In the genomic region with DNA sequence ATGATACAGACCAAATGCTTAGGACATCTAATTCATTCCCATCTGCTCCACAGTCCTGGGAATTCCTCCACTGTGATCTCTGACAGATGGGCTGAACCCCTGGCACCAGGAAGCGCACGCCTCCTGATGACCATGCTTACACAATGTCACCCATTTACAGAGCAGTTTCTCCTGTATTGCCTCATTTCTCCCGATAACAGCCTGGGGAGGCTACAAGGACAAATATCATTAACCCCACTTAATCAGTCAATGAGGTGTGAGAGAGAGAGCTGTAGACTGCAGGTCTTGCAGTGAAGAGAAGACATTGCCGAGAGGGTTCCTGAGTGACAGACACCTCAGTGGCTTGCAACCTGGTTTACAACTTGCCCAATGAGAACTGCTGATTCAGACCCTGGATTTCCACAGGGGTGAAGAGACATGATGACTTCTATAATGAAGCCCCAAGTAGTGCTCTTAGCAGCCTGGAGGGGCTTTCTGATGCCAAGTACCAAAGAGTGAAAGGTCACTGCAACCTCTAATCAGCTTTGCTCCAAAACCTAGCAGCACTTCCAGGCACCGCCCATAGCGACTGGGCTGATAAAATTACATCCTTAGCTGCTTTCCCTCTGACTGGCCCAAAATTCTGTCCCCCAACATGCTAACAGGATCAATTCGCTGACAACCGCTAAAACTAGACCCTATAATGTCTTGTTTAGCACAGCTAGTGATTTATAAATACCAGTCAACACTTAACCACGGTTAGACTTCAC, we compare ENCODE assay signal across 27 mouse cellular contexts. TPM values are rescaled to one million over a fixed set of nuclear protein-coding genes. Genes with fewer than 3 reads are reported as not detected.
DNase-seq lines count a peak whose midpoint lies in the region; ATAC-seq and TF ChIP-seq lines count a peak whose summit lies in the region.
"Had no signal": no experiment of that assay in that cellular context is flagged by ENCODE, and none has a peak within 500 bp of the region (broad histone marks: within the 10 kb centered on the region; RNA-seq: fewer than 3 reads in every experiment).

No protein-coding gene starts in this region.

- no peak for ATAC-seq in liver, embryonic 15.5 days (ENCODE audit: insufficient read depth)
- ATAC-seq: activated CD4-positive, CD25-positive, alpha-beta regulatory T cell, adult 4 months; hindbrain, embryonic 16.5 days had no signal

- H3K9me3 ChIP-seq in MEL (replicated peaks; ENCODE audit: insufficient read depth, low read length), result no peaks in the 10 kb centered on the region
- no peaks in the 10 kb centered on the region for H3K9me3 ChIP-seq in liver, embryonic 15.5 days (replicated peaks)
- no peaks in the 10 kb centered on the region for H3K9me3 ChIP-seq in hindbrain, embryonic 10.5 days
- H3K9me3 ChIP-seq: forebrain, embryonic 12.5 days; kidney, embryonic 15.5 days; stomach, embryonic 15.5 days had no signal

- H3K4me2 ChIP-seq in liver, embryonic 15.5 days, result peak overlapping the region; percentile 91
- H3K4me2 ChIP-seq: embryonic facial prominence, embryonic 13.5 days; forebrain, embryonic 12.5 days; heart, embryonic 13.5 days; kidney, embryonic 15.5 days; limb, embryonic 12.5 days; stomach, embryonic 15.5 days had no signal

- 61% methylated on average over 9 of the region's 9 CpGs for WGBS in bone marrow, adult 2 months
- WGBS in liver, embryonic 15.5 days (ENCODE audit: insufficient replicate concordance), result 39% methylated on average over 9 of the region's 9 CpGs
- 86% methylated on average over 9 of the region's 9 CpGs for WGBS in hindbrain, embryonic 10.5 days

- peak overlapping the region; percentile 86 for H3K27ac ChIP-seq in MEL (ENCODE audit: control insufficient read depth, low read depth, low read length)
- H3K27ac ChIP-seq in bone marrow, adult 2 months (ENCODE audit: control insufficient read depth, insufficient read depth, low read depth, low read length, poor library complexity), result peak overlapping the region; percentile 51
- H3K27ac ChIP-seq in liver, embryonic 15.5 days (replicated peaks), result peak overlapping the region; percentile 98
- no peak overlapping the region for H3K27ac ChIP-seq in hindbrain, embryonic 10.5 days
- H3K27ac ChIP-seq: embryonic facial prominence, embryonic 13.5 days; forebrain, embryonic 12.5 days; heart, embryonic 13.5 days; kidney, embryonic 15.5 days; layer of hippocampus, adult 2 months; left cerebral cortex, adult 2 months; limb, embryonic 12.5 days; stomach, embryonic 15.5 days had no signal

- no peak for TF ChIP-seq POLR2A in MEL (IDR thresholded peaks at IDR 0.05; ENCODE audit: control insufficient read depth in 1 of 2, insufficient read depth in 1 of 2, low read depth in 1 of 2, low read length in 2 of 2, poor library complexity in 1 of 2)
- TF ChIP-seq POLR2A in bone marrow, adult 2 months (IDR thresholded peaks at IDR 0.05; ENCODE audit: borderline replicate concordance, control insufficient read depth, low read depth, low read length), result no peak

- peak; percentile 37 for DNase-seq in MEL (ENCODE audit: low read depth, low spot score)
- peak; percentile 84 for DNase-seq in liver
- DNase-seq in adrenal gland, adult (ENCODE audit: inconsistent age in 2 of 2, low spot score in 1 of 2), result no peak
- no peak for DNase-seq in kidney, postnatal 10 days
- DNase-seq in hindbrain, embryonic 10.5 days (ENCODE audit: low spot score), result no peak
- DNase-seq: adrenal gland, postnatal 10 days; B cell, adult 2 months; cerebellum, adult 11-12 months; cerebellum, postnatal 10 days; gastrocnemius, postnatal 14 days; heart, postnatal 10 days; kidney, postnatal 36 days; lung, postnatal 10 days; midbrain, embryonic 14.5 days; thymus, postnatal 14 days had no signal

- no peak for TF ChIP-seq RAD21 in MEL (IDR thresholded peaks at IDR 0.05; ENCODE audit: low read depth, low read length)

- H3K27me3 ChIP-seq in MEL (ENCODE audit: control insufficient read depth in 1 of 2, insufficient read depth in 2 of 2, low read length in 2 of 2), result no peaks in the 10 kb centered on the region
- H3K27me3 ChIP-seq in liver, embryonic 15.5 days, result no peaks in the 10 kb centered on the region
- no peaks in the 10 kb centered on the region; the same call in 1 of the 2 replicates for H3K27me3 ChIP-seq in hindbrain, embryonic 10.5 days (ENCODE audit: insufficient read depth, poor library complexity, severe bottlenecking)
- H3K27me3 ChIP-seq: embryonic facial prominence, embryonic 13.5 days; forebrain, embryonic 12.5 days; heart, embryonic 13.5 days; kidney, embryonic 15.5 days; limb, embryonic 12.5 days; stomach, embryonic 15.5 days had no signal

- peak overlapping the region; percentile 33 for H3K9ac ChIP-seq in MEL (ENCODE audit: control insufficient read depth, low read depth, low read length, poor library complexity, severe bottlenecking)
- H3K9ac ChIP-seq in liver, embryonic 15.5 days, result peak overlapping the region; percentile 5; the same call in 1 of the 2 replicates
- H3K9ac ChIP-seq: embryonic facial prominence, embryonic 13.5 days; forebrain, embryonic 12.5 days; heart, embryonic 13.5 days; kidney, embryonic 15.5 days; limb, embryonic 12.5 days; stomach, embryonic 15.5 days had no signal

- H3K79me2 ChIP-seq in MEL (ENCODE audit: control insufficient read depth, insufficient read depth, low read length, poor library complexity), result peaks cover 24% of the 10 kb centered on the region

- H3K36me3 ChIP-seq in MEL (ENCODE audit: control insufficient read depth in 1 of 2, insufficient read depth in 2 of 2, low read length in 2 of 2), result peaks cover 0 to 32% of the 10 kb centered on the region in 2 experiments; a peak in 2 of 4 replicates
- 0 out of 2 replicates have a peak, but pooled peaks cover 7% of the 10 kb centered on the region for H3K36me3 ChIP-seq in liver, embryonic 15.5 days (replicated peaks)
- H3K36me3 ChIP-seq in hindbrain, embryonic 10.5 days, result no peaks in the 10 kb centered on the region
- H3K36me3 ChIP-seq: embryonic facial prominence, embryonic 13.5 days; forebrain, embryonic 12.5 days; heart, embryonic 13.5 days; kidney, embryonic 15.5 days; limb, embryonic 12.5 days; stomach, embryonic 15.5 days had no signal

- no peak overlapping the region for H3K4me3 ChIP-seq in MEL (ENCODE audit: control insufficient read depth in 1 of 2, insufficient read depth in 1 of 2, low read depth in 2 of 2, low read length in 2 of 2)
- no peak overlapping the region for H3K4me3 ChIP-seq in bone marrow, adult 2 months (replicated peaks; ENCODE audit: control insufficient read depth, low read depth, low read length)
- H3K4me3 ChIP-seq in liver, embryonic 15.5 days (replicated peaks), result 0 out of 2 replicates have a peak overlapping the region, but pooled peaks have one; percentile 12
- no peak overlapping the region for H3K4me3 ChIP-seq in hindbrain, embryonic 10.5 days
- H3K4me3 ChIP-seq: embryonic facial prominence, embryonic 13.5 days; forebrain, embryonic 12.5 days; heart, embryonic 13.5 days; kidney, embryonic 15.5 days; layer of hippocampus, adult 2 months; left cerebral cortex, adult 2 months; limb, embryonic 12.5 days; stomach, embryonic 15.5 days had no signal

- TF ChIP-seq EP300 in MEL (IDR thresholded peaks at IDR 0.05; ENCODE audit: low read depth in 1 of 2, low read length in 2 of 2), result no peak; a peak in 1 of 4 replicates

- peaks cover 13 to 39% of the 10 kb centered on the region in 2 experiments for H3K4me1 ChIP-seq in MEL (ENCODE audit: control insufficient read depth in 1 of 2, insufficient read depth in 2 of 2, low read length in 2 of 2)
- H3K4me1 ChIP-seq in bone marrow, adult 2 months (ENCODE audit: control insufficient read depth, insufficient read depth, low read length), result peaks cover 6% of the 10 kb centered on the region
- H3K4me1 ChIP-seq in liver, embryonic 15.5 days (replicated peaks), result peaks cover 62% of the 10 kb centered on the region
- peaks cover 23% of the 10 kb centered on the region for H3K4me1 ChIP-seq in hindbrain, embryonic 10.5 days (replicated peaks)

- no peak for TF ChIP-seq CTCF in MEL (IDR thresholded peaks at IDR 0.05 in 2 of 3, conservative IDR thresholded peaks at IDR 0.05 in 1 of 3; ENCODE audit: control insufficient read depth in 1 of 3, insufficient read depth in 1 of 3, low read depth in 2 of 3, low read length in 3 of 3, poor library complexity in 1 of 3, severe bottlenecking in 1 of 3)
- no peak for TF ChIP-seq CTCF in bone marrow, adult 2 months (IDR thresholded peaks at IDR 0.05; ENCODE audit: control insufficient read depth, insufficient read depth, low read length)

TF ChIP-seq in MEL, 35 proteins besides CTCF, POLR2A, EP300 and RAD21:
- TF ChIP-seq MAFK (IDR thresholded peaks at IDR 0.05; ENCODE audit: borderline replicate concordance, low read depth, low read length) (no peak), ELF1 (IDR thresholded peaks at IDR 0.05; ENCODE audit: low read depth, low read length) (peak; percentile 26; the same call in 1 of the 2 replicates), POLR2AphosphoS5 (IDR thresholded peaks at IDR 0.05; ENCODE audit: borderline replicate concordance, low read depth, low read length) (no peak), GATA1 (IDR thresholded peaks at IDR 0.05; ENCODE audit: low read depth, low read length) (0 out of 2 replicates have a peak, but pooled peaks have one; percentile 17), MYC (IDR thresholded peaks at IDR 0.05; ENCODE audit: low read depth, low read length) (no peak)

RNA-seq across cellular contexts. Expression of a gene that starts 35.5 kb away (rescaled TPM):
- 441 and 515 TPM in 2 replicates for total RNA-seq in MEL (2012; rRNA removed)
- polyA plus RNA-seq in MEL (2012; ENCODE audit: insufficient read depth in 1 of 2, insufficient read length in 2 of 2, low read depth in 1 of 2, low replicate concordance in 2 of 2, missing spikeins in 1 of 2), result 100 to 1,000 TPM; 192 to 740 TPM
- polyA plus RNA-seq in bone marrow, adult 2 months (2011; ENCODE audit: insufficient read depth, insufficient read length, low replicate concordance, missing spikeins), result 55.8 and 93.6 TPM in 2 replicates
- polyA plus RNA-seq in liver, embryonic 15.5 days (2015; fragmentation: Nextera tagmentation; extraction: Ambion mirVana), result 85.1 and 99.9 TPM in 2 replicates
- polyA plus RNA-seq in hindbrain, embryonic 10.5 days (2016; fragmentation: Nextera tagmentation; extraction: Ambion mirVana), result 30.0 and 34.0 TPM in 2 replicates

Comparison
In these comparisons a context has a peak if more than half of its experiments do, and no peak if none do; other contexts are left out.
1. DNase-seq: peak in MEL (single experiment) and liver (single experiment); none in adrenal gland, adult (0 of 2), kidney, postnatal 10 days (single experiment) and hindbrain, embryonic 10.5 days (single experiment).